Mouse (Mus musculus) myocyte (in vitro differentiated cells): ENCODE measurements at regions not wholly inside any gene's neighbourhood (a gene's known extent, or its start where the extent isn't known, plus 50 kb on each side); places are given as distances from the start of the nearest gene placed in this dataset.

Experiments
- H3K27me3 ChIP-seq: one replicate; pipeline ENCODE4 v1.6.1; 2011; ENCODE audit not compliant: control insufficient read depth, insufficient read depth, insufficient read length
- H3K36me3 ChIP-seq: one replicate; pipeline ENCODE4 v1.6.1; 2011; ENCODE audit not compliant: control insufficient read depth, insufficient read depth
- H3K4me2 ChIP-seq: one replicate; pipeline ENCODE4 v1.6.1; 2011; ENCODE audit warnings: low read depth, control low read depth
- H3K4me3 ChIP-seq: one replicate; pipeline ENCODE4 v1.5.1; 2011; ENCODE audit warnings: mild to moderate bottlenecking, control low read depth, moderate library complexity
- H3K79me2 ChIP-seq: one replicate; pipeline ENCODE4 v1.6.1; 2011; ENCODE audit not compliant: control insufficient read depth, insufficient read depth
- H3ac ChIP-seq: one replicate; pipeline ENCODE4 v1.6.1; 2011; ENCODE audit not compliant: control insufficient read depth, insufficient read length
- CEBPB ChIP-seq: IDR thresholded peaks from 2 replicates; pipeline ENCODE4 v1.6.1; 2011; ENCODE audit warnings: mild to moderate bottlenecking, moderate library complexity; ENCODE audit not compliant: poor library complexity, insufficient read depth, severe bottlenecking
- E2F4 ChIP-seq: IDR thresholded peaks from one replicate; pipeline ENCODE4 v1.6.1; 2011; ENCODE audit warnings: mild to moderate bottlenecking, control low read depth, moderate library complexity; ENCODE audit not compliant: insufficient read depth
- MAX ChIP-seq: IDR thresholded peaks from one replicate; pipeline ENCODE4 v1.6.1; 2011; ENCODE audit warnings: low read depth, mild to moderate bottlenecking, control low read depth
- MYOD1 ChIP-seq, 3 experiments: IDR thresholded peaks; one replicate each; pipeline ENCODE4 v1.6.1; 2011; ENCODE audit warnings: control low read depth in 2 of 3, low read depth in 2 of 3, mild to moderate bottlenecking in 2 of 3, moderate library complexity in 1 of 3; ENCODE audit not compliant: insufficient read length in 2 of 3, control insufficient read depth in 1 of 3
- MYOG ChIP-seq, 3 experiments: IDR thresholded peaks; one replicate each; pipeline ENCODE4 v1.6.1; 2011; ENCODE audit warnings: control low read depth in 2 of 3, low read depth in 2 of 3, mild to moderate bottlenecking in 2 of 3; ENCODE audit not compliant: insufficient read length in 2 of 3, control insufficient read depth in 1 of 3, insufficient read depth in 1 of 3
- POLR2A ChIP-seq: IDR thresholded peaks from one replicate; pipeline ENCODE4 v1.6.1; 2011; ENCODE audit warnings: low read depth, mild to moderate bottlenecking, control low read depth, moderate library complexity; ENCODE audit not compliant: insufficient read length
- POLR2AphosphoS2 ChIP-seq: IDR thresholded peaks from one replicate; pipeline ENCODE4 v1.6.1; 2011; ENCODE audit warnings: low read depth, control low read depth; ENCODE audit not compliant: insufficient read length
- REST ChIP-seq: IDR thresholded peaks from one replicate; pipeline ENCODE4 v1.6.1; 2011; ENCODE audit warnings: mild to moderate bottlenecking, control low read depth, moderate library complexity; ENCODE audit not compliant: insufficient read depth, insufficient read length
- SRF ChIP-seq: IDR thresholded peaks from one replicate; pipeline ENCODE4 v1.6.1; 2011; ENCODE audit warnings: low read depth; ENCODE audit not compliant: control insufficient read depth, insufficient read length
- TCF12 ChIP-seq: IDR thresholded peaks from one replicate; pipeline ENCODE4 v1.6.1; 2011; ENCODE audit warnings: mild to moderate bottlenecking, control low read depth; ENCODE audit not compliant: poor library complexity, insufficient read depth, severe bottlenecking
- TCF3 ChIP-seq: IDR thresholded peaks from one replicate; pipeline ENCODE4 v1.6.1; 2011; ENCODE audit warnings: low read depth, control low read depth; ENCODE audit not compliant: insufficient read length
- USF1 ChIP-seq: IDR thresholded peaks from one replicate; pipeline ENCODE4 v1.6.1; 2011; ENCODE audit warnings: low read depth, mild to moderate bottlenecking, control low read depth, moderate library complexity

DNA sequence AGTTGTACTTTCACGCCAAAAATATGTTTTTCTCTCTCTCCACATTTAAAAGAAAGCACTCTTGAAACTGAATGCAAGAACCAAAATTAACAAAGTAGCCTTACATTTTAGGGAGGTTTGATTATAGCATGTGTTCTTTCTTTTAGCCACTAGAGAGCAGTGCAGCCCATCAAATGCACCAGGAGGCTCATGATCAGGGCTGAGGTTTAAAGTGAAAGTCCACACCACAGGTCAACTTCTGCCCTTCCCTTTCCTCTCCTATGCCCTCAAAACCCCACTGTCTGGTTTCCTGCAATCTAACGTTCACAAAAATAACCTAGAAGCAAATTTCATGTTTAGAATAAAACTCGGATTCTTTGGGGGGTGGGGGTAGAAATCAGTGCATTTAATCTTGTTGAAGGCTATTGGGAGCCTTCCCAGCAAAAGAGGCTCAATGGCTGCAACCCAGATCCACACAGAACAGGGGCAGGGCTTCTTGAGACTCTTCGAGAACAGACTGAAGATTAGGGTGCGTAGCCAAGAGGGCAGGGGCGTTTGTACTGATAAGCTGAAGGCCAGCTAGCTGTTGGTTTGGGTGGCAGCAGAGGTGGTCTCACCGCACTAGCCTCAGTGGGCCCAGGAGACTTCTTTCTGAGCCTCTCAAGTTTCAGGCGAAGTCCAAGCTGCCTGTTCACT, 59.3 kb upstream of the Zfp770 start:
- no peak for TF ChIP-seq CEBPB
- TF ChIP-seq MYOD1 (IDR thresholded peaks at IDR 0.05; ENCODE audit: control insufficient read depth in 1 of 3, insufficient read length in 2 of 3, low read depth in 2 of 3): no peak
- TF ChIP-seq USF1: no peak
- TF ChIP-seq TCF3: no peak
- no peak for TF ChIP-seq POLR2AphosphoS2
- TF ChIP-seq REST: no peak
- no peak for TF ChIP-seq TCF12
- TF ChIP-seq MYOG (IDR thresholded peaks at IDR 0.05; ENCODE audit: control insufficient read depth in 1 of 3, insufficient read depth in 1 of 3, insufficient read length in 2 of 3, low read depth in 2 of 3): no peak
- TF ChIP-seq MAX: no peak
- no peak for TF ChIP-seq E2F4
- TF ChIP-seq POLR2A: no peak
- no peak for TF ChIP-seq SRF
- Histone ChIP-seq H3K79me2 (no peaks in the 10 kb centered on the region), H3K4me2 (peak overlapping the region; percentile 70), H3K4me3 (no peak overlapping the region), H3K36me3 (no peaks in the 10 kb centered on the region), H3ac (no peak overlapping the region), H3K27me3 (peaks cover 8% of the 10 kb centered on the region)

- H3K79me2 ChIP-seq: no peaks in the 10 kb centered on the region
- H3K27me3 ChIP-seq: peaks cover 8% of the 10 kb centered on the region
- H3K36me3 ChIP-seq: no peaks in the 10 kb centered on the region
- no peak overlapping the region for H3ac ChIP-seq
- H3K4me3 ChIP-seq: no peak overlapping the region
- TF ChIP-seq E2F4 (no peak), CEBPB (no peak), MYOD1 (IDR thresholded peaks at IDR 0.05; ENCODE audit: control insufficient read depth in 1 of 3, insufficient read length in 2 of 3, low read depth in 2 of 3) (no peak), MAX (no peak), REST (no peak), MYOG (IDR thresholded peaks at IDR 0.05; ENCODE audit: control insufficient read depth in 1 of 3, insufficient read depth in 1 of 3, insufficient read length in 2 of 3, low read depth in 2 of 3) (no peak), TCF12 (no peak), TCF3 (no peak), USF1 (no peak), SRF (no peak), POLR2A (no peak), POLR2AphosphoS2 (no peak)
- no peak overlapping the region for H3K4me2 ChIP-seq
These were observed 58.3 kb upstream of the Zfp770 start for GRCm38 (mm10) chr2:114259539-114259938.
